Mouse (Mus musculus) megakaryocyte, embryonic 14.5 days (primary cell): ENCODE data around the gene Rps5. TPM values are rescaled to one million over a fixed set of nuclear protein-coding genes. Genes with fewer than 3 reads are reported as not detected.
A peak's percentile ranks its signal among the peaks of the same experiment; 100 is the strongest.
"Not testable (repeated sequence)": the region's sequence is repeated elsewhere in the genome, so short reads cannot be mapped to it uniquely, and the experiment has no call there.

Experiments used
- H3K27me3 ChIP-seq: replicated peaks from 2 replicates; pipeline ENCODE3; 2012; ENCODE audit warnings: inconsistent platforms
- H3K36me3 ChIP-seq: replicated peaks from 2 replicates; pipeline ENCODE3; 2012; ENCODE audit warnings: low read length, inconsistent platforms, mixed read lengths
- H3K4me1 ChIP-seq: 2 replicates; pipeline ENCODE4 v1.6.1; 2012; ENCODE audit warnings: inconsistent platforms
- H3K4me3 ChIP-seq: replicated peaks from 2 replicates; pipeline ENCODE3; 2012; ENCODE audit warnings: moderate library complexity, mild to moderate bottlenecking, inconsistent platforms
- H3K9me3 ChIP-seq: 2 replicates; pipeline ENCODE4 v1.6.1; 2012; ENCODE audit warnings: inconsistent platforms
- FLI1 ChIP-seq: IDR thresholded peaks from 2 replicates; pipeline ENCODE4 v1.6.1; 2012; ENCODE audit warnings: low read length, inconsistent platforms, mixed read lengths
- GATA1 ChIP-seq: IDR thresholded peaks from 3 replicates; pipeline ENCODE4 v1.6.1; 2012; ENCODE audit warnings: mixed read lengths, low read length, inconsistent platforms, borderline replicate concordance
- polyA plus RNA-seq: library from polyadenylated mRNA; stranded (reverse); fragments of >175 nt; gene quantifications from 2 replicates; pipeline ENCODE4 v1.2.3, GENCODE M21; 2012; ENCODE audit warnings: low replicate concordance; ENCODE audit not compliant: insufficient read depth

Gene Rps5
- polyA plus RNA-seq, 1 experiment, result 3,041 TPM

GRCm38 (mm10) chr7:12926316-12926715, 4.2 kb downstream of the Rps5 start:
- Histone ChIP-seq H3K36me3 (peaks cover 63% of the 10 kb centered on the region), H3K9me3 (no peaks in the 10 kb centered on the region), H3K4me3 (no peak overlapping the region), H3K4me1 (peaks cover 32% of the 10 kb centered on the region), H3K27me3 (no peaks in the 10 kb centered on the region)
- no peak for TF ChIP-seq GATA1
- no peak for TF ChIP-seq FLI1

- Histone ChIP-seq H3K4me3 (peak within 1 kb of the TSS; percentile 30), H3K27me3 (no peaks in the 10 kb centered on the region)
Observed at GRCm38 (mm10) chr7:12927191-12927680, 5.1 kb downstream of the Rps5 start, which contains the start of gene Rnf225. Gene Rnf225 (plus strand): TSS chr7:12927416.

DNA sequence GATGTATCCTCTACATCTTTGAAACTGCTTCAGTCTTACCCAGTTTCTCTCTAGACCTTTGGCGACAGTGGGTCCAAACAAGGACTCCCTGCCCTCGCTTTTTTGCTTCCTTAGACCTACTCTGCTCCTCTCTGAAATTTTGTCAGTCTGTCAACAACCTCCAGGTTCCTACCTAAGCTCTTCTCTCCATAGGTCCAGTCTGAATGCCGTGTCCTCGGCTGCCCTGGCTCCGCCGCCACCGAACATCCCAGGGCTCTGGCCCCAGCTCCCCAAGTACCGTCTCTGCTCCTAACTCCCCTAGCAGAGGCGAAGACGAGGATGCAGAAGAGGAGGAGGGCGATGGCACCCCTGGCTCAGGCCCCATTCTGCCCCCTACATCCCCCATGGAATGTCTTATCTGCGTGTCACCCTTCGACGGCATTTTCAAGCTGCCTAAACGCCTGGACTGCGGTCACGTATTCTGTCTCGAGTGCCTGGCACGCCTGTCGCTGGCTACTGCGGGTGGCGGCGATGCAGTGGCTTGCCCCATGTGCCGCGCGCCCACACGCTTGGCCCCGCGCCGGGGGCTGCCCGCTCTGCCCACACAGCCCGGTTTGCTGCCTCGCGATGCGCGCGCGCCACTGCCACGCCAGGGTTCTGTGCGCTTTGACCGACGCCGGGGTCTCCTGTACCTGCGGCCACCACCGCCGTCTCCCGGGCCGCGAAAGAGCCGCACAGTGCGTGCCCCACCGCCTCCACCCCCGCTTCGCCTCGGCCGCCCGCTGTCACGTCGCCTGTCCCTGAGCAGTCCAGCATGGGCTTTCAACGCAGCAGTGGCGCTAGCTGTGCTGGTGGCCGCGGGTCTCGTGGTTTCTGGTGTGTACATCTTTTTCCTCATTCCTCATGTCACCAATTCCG, 5.9 kb downstream of the Rps5 start:
- peak overlapping the region; percentile 30 for H3K4me3 ChIP-seq
- H3K27me3 ChIP-seq, result no peaks in the 10 kb centered on the region
- H3K9me3 ChIP-seq, result no peaks in the 10 kb centered on the region
- H3K36me3 ChIP-seq, result peaks cover 63% of the 10 kb centered on the region
- peaks cover 28% of the 10 kb centered on the region for H3K4me1 ChIP-seq
- TF ChIP-seq GATA1 (no peak), FLI1 (no peak)

More at GRCm38 (mm10) chr7:12927191-12927680, 5.1 kb downstream of the Rps5 start, which contains the start of gene Rnf225:
- no peaks in the 10 kb centered on the region for H3K9me3 ChIP-seq
- no peak for TF ChIP-seq FLI1
- no peak for TF ChIP-seq GATA1
- H3K36me3 ChIP-seq, result peaks cover 63% of the 10 kb centered on the region
- H3K4me1 ChIP-seq, result peaks cover 32% of the 10 kb centered on the region

GRCm38 (mm10) chr7:12933615-12934140, 11.6 kb downstream of the Rps5 start:
- H3K9me3 ChIP-seq, result no peaks in the 10 kb centered on the region
- no peak overlapping the region for H3K4me3 ChIP-seq
- peaks cover 6% of the 10 kb centered on the region; the same call in 1 of the 2 replicates for H3K4me1 ChIP-seq
- H3K36me3 ChIP-seq, result peaks cover 8% of the 10 kb centered on the region
- TF ChIP-seq GATA1, result no peak
- TF ChIP-seq FLI1, result no peak
- H3K27me3 ChIP-seq, result no peaks in the 10 kb centered on the region

GRCm38 (mm10) chr7:12934808-12935207, 12.7 kb downstream of the Rps5 start:
- no peaks in the 10 kb centered on the region for H3K27me3 ChIP-seq
- H3K9me3 ChIP-seq, result no peaks in the 10 kb centered on the region
- H3K36me3 ChIP-seq, result no peaks in the 10 kb centered on the region
- H3K4me3 ChIP-seq, result no peak overlapping the region
- H3K4me1 ChIP-seq, result peaks cover 6% of the 10 kb centered on the region; the same call in 1 of the 2 replicates
- TF ChIP-seq GATA1 (no peak), FLI1 (no peak)

DNA sequence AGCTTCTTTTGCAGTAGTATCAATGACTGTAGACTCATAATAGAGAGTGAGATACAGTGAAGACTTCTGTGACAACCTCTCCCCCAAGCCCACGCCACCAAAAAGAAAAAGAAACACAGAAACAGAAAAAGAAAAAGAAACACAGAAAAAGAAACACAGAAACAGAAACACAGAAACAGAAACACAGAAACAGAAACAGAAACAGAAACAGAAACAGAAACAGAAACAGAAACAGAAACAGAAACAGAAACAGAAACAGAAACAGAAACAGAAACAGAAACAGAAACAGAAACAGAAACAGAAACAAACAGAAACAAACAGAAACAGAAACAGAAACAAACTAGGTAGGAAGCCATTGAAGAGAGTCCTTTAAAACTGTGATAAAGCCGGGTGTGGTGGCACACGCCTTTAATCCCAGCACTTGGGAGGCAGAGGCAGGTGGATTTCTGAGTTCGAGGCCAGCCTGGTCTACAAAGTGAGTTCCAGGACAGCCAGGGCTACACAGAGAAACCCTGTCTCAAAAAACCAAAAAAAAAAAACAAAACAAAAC, 15.2 kb downstream of the Rps5 start:
- H3K27me3 ChIP-seq, H3K9me3 ChIP-seq, H3K36me3 ChIP-seq, H3K4me1 ChIP-seq: not testable (repeated sequence)
- peak overlapping the region; percentile 42 for H3K4me3 ChIP-seq

GRCm38 (mm10) chr7:12940599-12940998, 18.5 kb downstream of the Rps5 start:
- TF ChIP-seq GATA1 (no peak), FLI1 (no peak)
- Histone ChIP-seq H3K27me3 (peaks cover 2% of the 10 kb centered on the region), H3K4me3 (no peak overlapping the region), H3K4me1 (peaks cover 12% of the 10 kb centered on the region; the same call in 1 of the 2 replicates), H3K36me3 (no peaks in the 10 kb centered on the region), H3K9me3 (no peaks in the 10 kb centered on the region)

- H3K27me3 ChIP-seq, result peaks cover 2% of the 10 kb centered on the region
- no peak overlapping the region for H3K4me3 ChIP-seq
- TF ChIP-seq FLI1, result no peak
- TF ChIP-seq GATA1, result no peak
- peaks cover 6% of the 10 kb centered on the region; the same call in 1 of the 2 replicates for H3K4me1 ChIP-seq
- H3K9me3 ChIP-seq, result no peaks in the 10 kb centered on the region
- H3K36me3 ChIP-seq, result no peaks in the 10 kb centered on the region
Observed at GRCm38 (mm10) chr7:12943488-12943887, 21.4 kb downstream of the Rps5 start.

DNA sequence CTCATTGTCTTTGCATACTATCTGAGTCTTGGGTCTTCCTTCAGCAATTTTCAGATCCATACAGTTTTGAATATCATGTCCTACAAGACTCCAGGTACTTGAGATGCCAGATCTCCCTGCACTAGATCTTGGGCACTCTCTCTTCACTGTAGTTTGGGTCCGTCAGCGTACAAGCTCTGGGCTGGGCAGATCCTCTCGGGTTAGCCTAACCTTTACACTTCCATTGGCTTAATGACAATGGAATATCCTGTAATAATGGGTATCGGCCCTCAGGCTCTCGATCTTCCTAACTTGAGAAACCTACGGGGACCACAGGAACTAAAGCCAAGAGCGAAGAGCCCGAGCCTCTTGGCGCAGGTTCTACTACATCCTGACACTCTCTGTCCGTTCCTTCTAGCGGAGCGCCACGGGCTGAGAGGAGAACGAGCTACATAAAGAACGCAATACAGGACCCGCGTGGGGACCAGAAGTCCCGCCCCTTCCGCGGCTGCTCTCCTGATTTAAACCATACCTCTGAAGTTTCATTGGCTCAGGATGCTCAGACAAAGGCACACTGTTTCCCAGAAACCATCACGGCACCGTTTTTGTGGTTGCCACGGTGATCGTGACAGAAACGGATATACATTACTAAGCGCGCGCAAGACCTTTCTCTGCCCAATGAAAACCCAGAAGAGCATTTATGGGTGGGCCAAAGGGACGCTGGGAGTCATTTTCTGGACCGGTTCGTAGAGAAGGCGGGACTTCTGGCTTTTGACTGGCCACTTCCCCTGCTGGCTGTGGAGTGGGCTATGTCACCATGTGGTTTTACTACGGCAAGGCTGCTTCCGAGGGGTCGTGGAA, 27.2 kb downstream of the Rps5 start:
- no peaks in the 10 kb centered on the region for H3K36me3 ChIP-seq
- H3K27me3 ChIP-seq, result peaks cover 2% of the 10 kb centered on the region
- H3K4me3 ChIP-seq, result peak overlapping the region; percentile 90
- H3K4me1 ChIP-seq, result peaks cover 19% of the 10 kb centered on the region; the same call in 1 of the 2 replicates
- TF ChIP-seq FLI1 (no peak), GATA1 (no peak)
- peaks cover 9% of the 10 kb centered on the region for H3K9me3 ChIP-seq

- TF ChIP-seq FLI1 (no peak), GATA1 (no peak)
- H3K4me1 ChIP-seq, result peaks cover 23% of the 10 kb centered on the region; the same call in 1 of the 2 replicates
Observed at GRCm38 (mm10) chr7:12949872-12950229, 27.8 kb downstream of the Rps5 start.

More at GRCm38 (mm10) chr7:12949872-12950229, 27.8 kb downstream of the Rps5 start:
- Histone ChIP-seq H3K36me3 (no peaks in the 10 kb centered on the region), H3K9me3 (peaks cover 9% of the 10 kb centered on the region), H3K4me3 (peak overlapping the region; percentile 90), H3K27me3 (peaks cover 2% of the 10 kb centered on the region)
